Mouse (Mus musculus) thymus, adult 2 months (tissue): Measurements from ENCODE around the gene Kdm5b. TPM values are rescaled to one million over a fixed set of nuclear protein-coding genes. Genes with fewer than 3 reads are reported as not detected.
A peak's percentile ranks its signal among the peaks of the same experiment; 100 is the strongest.

ENCODE experiments used
- DNase-seq: peaks from one replicate; pipeline ENCODE4 v3.0.0; 2021
- H3K27ac ChIP-seq: fragments of 200-500 bp; 2 replicates; pipeline ENCODE4 v1.5.1; 2012; ENCODE audit warnings: low read length, control low read depth; ENCODE audit not compliant: control insufficient read depth, insufficient read depth
- H3K27me3 ChIP-seq: fragments of 200-500 bp; 2 replicates; pipeline ENCODE4 v1.6.1; 2012; ENCODE audit warnings: mild to moderate bottlenecking, low read length, moderate library complexity, mixed read lengths; ENCODE audit not compliant: control insufficient read depth, insufficient read depth
- H3K36me3 ChIP-seq: fragments of 200-500 bp; 2 replicates; pipeline ENCODE4 v1.6.1; 2012; ENCODE audit warnings: mild to moderate bottlenecking, low read length, moderate library complexity; ENCODE audit not compliant: control insufficient read depth, insufficient read depth
- H3K4me1 ChIP-seq: fragments of 200-500 bp; replicated peaks from 2 replicates; pipeline ENCODE4 v1.6.1; 2012; ENCODE audit warnings: low read length; ENCODE audit not compliant: control insufficient read depth, insufficient read depth
- H3K4me3 ChIP-seq: fragments of 200-500 bp; 2 replicates; pipeline ENCODE4 v1.5.1; 2012; ENCODE audit warnings: mild to moderate bottlenecking, low read length, control low read depth, moderate library complexity; ENCODE audit not compliant: control insufficient read depth, insufficient read depth
- CTCF ChIP-seq: fragments of 200-500 bp; IDR thresholded peaks from 2 replicates; pipeline ENCODE4 v1.5.1; 2012; ENCODE audit warnings: mild to moderate bottlenecking, control low read depth, low read length, moderate library complexity, borderline replicate concordance; ENCODE audit not compliant: control insufficient read depth, poor library complexity, insufficient read depth; ENCODE audit errors: extremely low read depth
- POLR2A ChIP-seq: fragments of 200-500 bp; IDR thresholded peaks from 2 replicates; pipeline ENCODE4 v1.6.1; 2012; ENCODE audit warnings: mild to moderate bottlenecking, low read length, control low read depth, moderate library complexity; ENCODE audit not compliant: control insufficient read depth, poor library complexity, insufficient read depth; ENCODE audit errors: extremely low read depth
- WGBS: fragments of 180-500 bp; shearing (Covaris S2); methylation state at CpG from one replicate; pipeline ENCODE4 v1.1.7; 2018; 5-methylcytosine and 5-hydroxymethylcytosine counted together
- polyA plus RNA-seq: library from polyadenylated mRNA; depleted of rRNA; stranded (reverse); fragments of >200 nt; gene quantifications from 2 replicates; pipeline ENCODE4 v1.2.3, GENCODE M21; 2012

Gene Kdm5b
- polyA plus RNA-seq, 1 experiment = 26.7 TPM

- TF ChIP-seq CTCF (no peak), POLR2A (no peak)
- WGBS = 26% methylated on average over 7 of the region's 7 CpGs
- Histone ChIP-seq H3K4me3 (no peak overlapping the region), H3K36me3 (no peaks in the 10 kb centered on the region), H3K4me1 (no peaks in the 10 kb centered on the region), H3K27me3 (no peaks in the 10 kb centered on the region; the same call in 1 of the 2 replicates), H3K27ac (no peak overlapping the region)
- DNase-seq = peak; percentile 13
Observed at GRCm38 (mm10) chr1:134638522-134638921, 78.6 kb downstream of the Kdm5b start.

- H3K36me3 ChIP-seq = no peaks in the 10 kb centered on the region
- H3K4me3 ChIP-seq = no peak overlapping the region
- 55% methylated on average over 6 of the region's 6 CpGs for WGBS
- no peaks in the 10 kb centered on the region; the same call in 1 of the 2 replicates for H3K27me3 ChIP-seq
- no peak overlapping the region for H3K27ac ChIP-seq
- no peaks in the 10 kb centered on the region for H3K4me1 ChIP-seq
- no peak for DNase-seq
- no peak for TF ChIP-seq CTCF
- TF ChIP-seq POLR2A = no peak
Observed at GRCm38 (mm10) chr1:134639460-134639859, 79.5 kb downstream of the Kdm5b start.

GRCm38 (mm10) chr1:134641507-134641906 lies 81.5 kb downstream of the Kdm5b start:
- Histone ChIP-seq H3K27me3 (peaks cover 6% of the 10 kb centered on the region; the same call in 1 of the 2 replicates), H3K4me3 (no peak overlapping the region), H3K4me1 (0 out of 2 replicates have a peak, but pooled peaks cover 1% of the 10 kb centered on the region), H3K36me3 (no peaks in the 10 kb centered on the region), H3K27ac (no peak overlapping the region)
- 35% methylated on average over 3 of the region's 3 CpGs for WGBS
- DNase-seq = no peak
- TF ChIP-seq CTCF (no peak), POLR2A (no peak)

GRCm38 (mm10) chr1:134643702-134644101 lies 83.7 kb downstream of the Kdm5b start:
- no peak for TF ChIP-seq CTCF
- no peak for TF ChIP-seq POLR2A
- Histone ChIP-seq H3K36me3 (no peaks in the 10 kb centered on the region), H3K27me3 (peaks cover 18% of the 10 kb centered on the region; the same call in 1 of the 2 replicates), H3K4me3 (no peak overlapping the region), H3K4me1 (0 out of 2 replicates have a peak, but pooled peaks cover 2% of the 10 kb centered on the region), H3K27ac (no peak overlapping the region)
- no peak for DNase-seq
- WGBS = 86% methylated on average over 6 of the region's 6 CpGs

- Histone ChIP-seq H3K36me3 (no peaks in the 10 kb centered on the region), H3K27me3 (peaks cover 18% of the 10 kb centered on the region; the same call in 1 of the 2 replicates), H3K4me3 (no peak overlapping the region), H3K27ac (no peak overlapping the region), H3K4me1 (0 out of 2 replicates have a peak, but pooled peaks cover 2% of the 10 kb centered on the region)
- TF ChIP-seq CTCF = no peak
- TF ChIP-seq POLR2A = no peak
- WGBS = 14% methylated on average over 16 of the region's 16 CpGs
- no peak for DNase-seq
Observed at GRCm38 (mm10) chr1:134645408-134646200, 85.6 kb downstream of the Kdm5b start.

GRCm38 (mm10) chr1:134646261-134646962 lies 86.4 kb downstream of the Kdm5b start, which contains the start of gene Syt2:
Syt2 (plus strand) TSS chr1:134646677.
- 2% methylated on average over 63 of the region's 63 CpGs for WGBS
- Histone ChIP-seq H3K36me3 (no peaks in the 10 kb centered on the region), H3K4me1 (peaks cover 3% of the 10 kb centered on the region; the same call in 1 of the 2 replicates), H3K4me3 (no peak within 1 kb of the TSS), H3K27ac (no peak within 1 kb of the TSS), H3K27me3 (peaks cover 18% of the 10 kb centered on the region; the same call in 1 of the 2 replicates)
- no peak for DNase-seq
- no peak for TF ChIP-seq POLR2A
- no peak for TF ChIP-seq CTCF
